Mouse (Mus musculus): ENCODE measurements around the gene B230104I21Rik.
A peak's percentile ranks its signal among the peaks of the same experiment; 100 is the strongest.

Gene B230104I21Rik

DNA sequence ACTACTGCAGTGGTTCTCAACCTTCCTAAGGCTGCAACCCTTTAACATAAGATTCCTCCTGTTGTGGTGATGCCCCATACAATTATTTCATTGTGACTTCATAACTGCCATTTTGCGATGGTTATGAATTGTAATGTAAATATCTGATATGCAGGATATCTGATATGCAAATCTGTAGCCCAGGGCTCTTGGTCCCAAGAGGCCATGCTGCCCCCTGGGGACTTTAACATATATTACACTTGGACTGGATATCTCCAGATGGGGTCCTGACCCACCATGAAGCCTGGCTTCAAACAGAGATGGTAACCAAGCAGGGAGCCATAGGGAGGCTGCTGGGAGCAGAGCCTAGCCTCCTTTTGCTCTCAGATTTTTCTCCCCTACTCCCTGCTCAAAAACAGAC, 56.7 kb downstream of the B230104I21Rik start:
- Histone ChIP-seq H3K9me3 (ENCODE audit: low read length) (no peaks in the 10 kb centered on the region), H3K4me3 (replicated peaks; ENCODE audit: low read length) (no peak overlapping the region), H3K27me3 (ENCODE audit: insufficient read depth, low read length) (peaks cover 40% of the 10 kb centered on the region), H3K4me1 (replicated peaks; ENCODE audit: low read depth, low read length) (peaks cover 58% of the 10 kb centered on the region), H3K36me3 (ENCODE audit: insufficient read depth, low read length) (no peaks in the 10 kb centered on the region)
- no peak for TF ChIP-seq NANOG (IDR thresholded peaks at IDR 0.05; ENCODE audit: borderline replicate concordance, low read length)
- no peak for TF ChIP-seq POU5F1 (IDR thresholded peaks at IDR 0.05; ENCODE audit: borderline replicate concordance, low read length)
- TF ChIP-seq CTCF (conservative IDR thresholded peaks at IDR 0.05; ENCODE audit: low read length), result peak; percentile 40

GRCm38 (mm10) chr4:154393196-154394122, 57.5 kb downstream of the B230104I21Rik start:
- Histone ChIP-seq H3K9me3 (ENCODE audit: low read length) (no peaks in the 10 kb centered on the region), H3K36me3 (ENCODE audit: insufficient read depth, low read length) (no peaks in the 10 kb centered on the region), H3K27me3 (ENCODE audit: insufficient read depth, low read length) (peaks cover 33% of the 10 kb centered on the region), H3K4me1 (replicated peaks; ENCODE audit: low read depth, low read length) (peaks cover 53% of the 10 kb centered on the region), H3K4me3 (replicated peaks; ENCODE audit: low read length) (no peak overlapping the region)
- TF ChIP-seq CTCF (conservative IDR thresholded peaks at IDR 0.05; ENCODE audit: low read length) (peak; percentile 60), NANOG (IDR thresholded peaks at IDR 0.05; ENCODE audit: borderline replicate concordance, low read length) (no peak), POU5F1 (IDR thresholded peaks at IDR 0.05; ENCODE audit: borderline replicate concordance, low read length) (no peak)

GRCm38 (mm10) chr4:154394123-154394722, 58.3 kb downstream of the B230104I21Rik start:
- Histone ChIP-seq H3K9me3 (ENCODE audit: low read length) (no peaks in the 10 kb centered on the region), H3K4me1 (replicated peaks; ENCODE audit: low read depth, low read length) (peaks cover 45% of the 10 kb centered on the region), H3K36me3 (ENCODE audit: insufficient read depth, low read length) (no peaks in the 10 kb centered on the region), H3K27me3 (ENCODE audit: insufficient read depth, low read length) (peaks cover 25% of the 10 kb centered on the region), H3K4me3 (replicated peaks; ENCODE audit: low read length) (no peak overlapping the region)
- TF ChIP-seq NANOG (IDR thresholded peaks at IDR 0.05; ENCODE audit: borderline replicate concordance, low read length) (no peak), CTCF (conservative IDR thresholded peaks at IDR 0.05; ENCODE audit: low read length) (no peak), POU5F1 (IDR thresholded peaks at IDR 0.05; ENCODE audit: borderline replicate concordance, low read length) (no peak)

- H3K4me1 ChIP-seq (replicated peaks; ENCODE audit: low read depth, low read length), result peaks cover 25% of the 10 kb centered on the region
- H3K36me3 ChIP-seq (ENCODE audit: insufficient read depth, low read length), result no peaks in the 10 kb centered on the region
- no peak overlapping the region for H3K4me3 ChIP-seq (replicated peaks; ENCODE audit: low read length)
- no peaks in the 10 kb centered on the region for H3K9me3 ChIP-seq (ENCODE audit: low read length)
- peaks cover 24% of the 10 kb centered on the region for H3K27me3 ChIP-seq (ENCODE audit: insufficient read depth, low read length)
- TF ChIP-seq POU5F1 (IDR thresholded peaks at IDR 0.05; ENCODE audit: borderline replicate concordance, low read length), result no peak
- TF ChIP-seq NANOG (IDR thresholded peaks at IDR 0.05; ENCODE audit: borderline replicate concordance, low read length), result no peak
- TF ChIP-seq CTCF (conservative IDR thresholded peaks at IDR 0.05; ENCODE audit: low read length), result no peak
Measured at GRCm38 (mm10) chr4:154396652-154397301, 60.9 kb downstream of the B230104I21Rik start.

Data from E14TG2a.4 (cell line).